Mouse (Mus musculus): ENCODE data around the gene Tex19.1. TPM values are rescaled to one million over a fixed set of nuclear protein-coding genes. Genes with fewer than 3 reads are reported as not detected.

The Tex19.1 gene
- polyA plus RNA-seq, 1 experiment: 0.11 TPM

DNA sequence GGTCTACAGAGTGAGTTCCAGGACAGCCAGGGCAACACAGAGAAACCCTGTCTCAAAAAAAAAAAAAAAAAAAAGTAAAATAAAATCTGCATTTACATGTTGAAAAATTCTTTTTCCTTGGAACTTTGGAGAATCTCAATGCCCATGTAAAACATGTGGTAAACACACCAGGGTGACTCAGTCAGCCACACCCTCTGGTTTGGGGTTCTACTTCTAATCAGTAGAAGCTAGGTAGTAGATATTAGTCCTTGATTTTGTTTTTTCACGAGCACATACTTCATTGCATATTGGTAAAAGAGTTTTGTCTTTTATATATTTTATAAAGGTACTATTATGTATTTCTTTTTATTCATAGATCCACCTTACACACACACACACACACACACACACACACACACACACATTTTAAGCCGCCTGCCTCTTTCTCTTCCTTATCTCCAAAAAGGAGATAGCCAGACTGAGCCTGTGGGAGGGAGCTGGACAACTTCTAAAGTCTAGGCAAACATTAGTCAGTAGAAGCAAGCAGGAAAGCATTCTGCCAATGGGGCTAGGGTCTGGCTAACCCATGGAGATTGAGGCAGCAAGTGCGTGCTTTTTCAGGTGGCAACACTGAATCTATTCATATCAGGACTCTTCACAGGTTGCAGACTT is 20.3 kb upstream of the Tex19.1 start:
- WGBS: 91% methylated on average over 3 of the region's 3 CpGs
- H3K27ac ChIP-seq (ENCODE audit: insufficient read depth, low read length): no peak overlapping the region
- H3K4me1 ChIP-seq (ENCODE audit: control insufficient read depth, insufficient read depth, low read length): no peaks in the 10 kb centered on the region
- TF ChIP-seq CTCF (IDR thresholded peaks at IDR 0.05; ENCODE audit: borderline replicate concordance, insufficient read depth, low read depth, low read length) (no peak), POLR2A (IDR thresholded peaks at IDR 0.05; ENCODE audit: borderline replicate concordance, insufficient read depth, low read length) (no peak)
- H3K27me3 ChIP-seq (ENCODE audit: control insufficient read depth, insufficient read depth, low read length): no peaks in the 10 kb centered on the region
- no peak overlapping the region for H3K4me3 ChIP-seq (replicated peaks; ENCODE audit: insufficient read depth, low read depth, low read length)
- no peak for DNase-seq

DNA sequence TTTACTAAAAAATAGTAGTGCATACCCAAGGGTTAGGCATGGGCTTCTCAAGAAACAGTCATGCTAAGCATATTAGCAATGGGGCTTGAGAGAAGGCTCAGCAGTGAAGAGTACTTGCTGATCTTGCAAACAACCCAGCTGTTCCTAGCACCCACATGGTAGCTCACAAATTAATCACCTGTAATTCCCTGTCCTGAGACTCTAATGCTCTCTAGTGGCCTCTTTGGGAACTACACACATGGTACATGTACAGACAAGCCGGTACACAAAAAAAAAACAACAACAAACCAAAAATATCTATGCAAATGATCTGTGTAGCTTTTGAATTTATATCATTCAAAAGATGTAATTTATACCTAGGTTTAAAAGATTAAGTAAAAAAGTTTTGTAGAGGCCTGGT is 19.5 kb upstream of the Tex19.1 start:
- H3K4me3 ChIP-seq (replicated peaks; ENCODE audit: insufficient read depth, low read depth, low read length): no peak overlapping the region
- DNase-seq: no peak
- 87% methylated on average over 1 of the region's 1 CpGs for WGBS
- H3K4me1 ChIP-seq (ENCODE audit: control insufficient read depth, insufficient read depth, low read length): no peaks in the 10 kb centered on the region
- TF ChIP-seq POLR2A (IDR thresholded peaks at IDR 0.05; ENCODE audit: borderline replicate concordance, insufficient read depth, low read length) (no peak), CTCF (IDR thresholded peaks at IDR 0.05; ENCODE audit: borderline replicate concordance, insufficient read depth, low read depth, low read length) (no peak)
- H3K27ac ChIP-seq (ENCODE audit: insufficient read depth, low read length): no peak overlapping the region
- no peaks in the 10 kb centered on the region for H3K27me3 ChIP-seq (ENCODE audit: control insufficient read depth, insufficient read depth, low read length)

DNA sequence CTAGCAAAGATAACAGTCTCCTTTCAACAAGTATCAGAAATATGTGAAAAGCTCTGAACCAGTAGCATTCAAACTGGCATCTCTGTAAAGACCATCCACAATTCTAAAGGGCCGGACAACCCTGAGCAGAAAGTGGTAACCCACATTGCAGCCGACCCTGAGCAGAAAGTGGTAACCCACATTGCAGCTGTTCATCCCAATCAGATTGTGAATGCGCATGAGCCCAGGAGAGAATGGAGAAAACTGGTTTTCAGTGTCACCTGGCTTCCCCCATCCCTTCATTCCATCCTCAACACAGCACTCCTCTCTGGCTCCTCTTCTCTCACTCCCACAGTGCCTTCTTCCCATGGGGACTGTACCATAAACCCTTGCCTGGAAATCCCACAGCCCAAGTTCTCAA is 18.5 kb upstream of the Tex19.1 start:
- Histone ChIP-seq H3K4me3 (replicated peaks; ENCODE audit: insufficient read depth, low read depth, low read length) (no peak overlapping the region), H3K27me3 (ENCODE audit: control insufficient read depth, insufficient read depth, low read length) (no peaks in the 10 kb centered on the region), H3K27ac (ENCODE audit: insufficient read depth, low read length) (no peak overlapping the region), H3K4me1 (ENCODE audit: control insufficient read depth, insufficient read depth, low read length) (no peaks in the 10 kb centered on the region)
- TF ChIP-seq CTCF (IDR thresholded peaks at IDR 0.05; ENCODE audit: borderline replicate concordance, insufficient read depth, low read depth, low read length) (no peak), POLR2A (IDR thresholded peaks at IDR 0.05; ENCODE audit: borderline replicate concordance, insufficient read depth, low read length) (no peak)
- DNase-seq: no peak
- 89% methylated on average over 3 of the region's 3 CpGs for WGBS

DNA sequence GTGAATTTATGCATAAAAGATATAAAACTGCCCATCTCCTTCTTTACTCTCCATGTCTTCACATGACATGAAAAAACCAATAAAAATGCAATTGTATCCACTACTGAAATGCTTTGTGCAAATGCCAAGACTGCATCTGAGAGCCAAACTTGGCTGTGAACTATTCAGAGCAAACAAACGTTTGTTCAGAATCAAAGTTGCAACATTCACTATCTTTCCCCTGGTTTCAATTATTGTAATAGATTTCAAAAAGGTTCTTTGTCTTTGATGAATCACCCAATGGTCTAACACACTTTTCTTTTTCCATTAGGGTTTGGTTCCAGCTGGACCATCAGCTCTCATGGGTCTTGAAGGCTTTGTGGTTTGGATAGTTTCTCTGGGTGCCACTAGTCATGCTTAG is 16.3 kb upstream of the Tex19.1 start:
- H3K4me1 ChIP-seq (ENCODE audit: control insufficient read depth, insufficient read depth, low read length): no peaks in the 10 kb centered on the region
- DNase-seq: no peak
- no peaks in the 10 kb centered on the region for H3K27me3 ChIP-seq (ENCODE audit: control insufficient read depth, insufficient read depth, low read length)
- TF ChIP-seq CTCF (IDR thresholded peaks at IDR 0.05; ENCODE audit: borderline replicate concordance, insufficient read depth, low read depth, low read length) (no peak), POLR2A (IDR thresholded peaks at IDR 0.05; ENCODE audit: borderline replicate concordance, insufficient read depth, low read length) (no peak)
- no peak overlapping the region for H3K27ac ChIP-seq (ENCODE audit: insufficient read depth, low read length)
- WGBS: 45% methylated on average over 1 of the region's 1 CpGs
- no peak overlapping the region for H3K4me3 ChIP-seq (replicated peaks; ENCODE audit: insufficient read depth, low read depth, low read length)

DNA sequence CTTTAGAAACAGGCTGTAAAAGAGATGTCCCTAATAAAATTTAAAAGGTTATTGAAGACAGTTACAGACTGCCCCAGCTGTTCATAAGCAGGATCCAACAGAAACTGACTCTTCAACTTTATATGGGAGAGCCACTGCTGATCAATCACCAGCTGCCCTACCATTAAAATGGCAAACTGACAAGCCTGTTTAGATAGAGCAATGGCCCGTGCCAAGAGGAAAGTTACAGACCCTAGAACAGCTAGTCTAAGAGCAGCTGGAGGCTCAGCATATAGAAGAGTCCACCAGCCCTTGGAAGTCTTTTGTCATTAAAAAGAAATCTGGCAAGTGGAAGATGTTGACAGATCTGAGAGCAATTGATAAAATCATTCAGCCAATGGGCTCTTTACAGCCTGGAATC is 11.3 kb upstream of the Tex19.1 start:
- no peaks in the 10 kb centered on the region for H3K4me1 ChIP-seq (ENCODE audit: control insufficient read depth, insufficient read depth, low read length)
- no peaks in the 10 kb centered on the region for H3K27me3 ChIP-seq (ENCODE audit: control insufficient read depth, insufficient read depth, low read length)
- H3K4me3 ChIP-seq (replicated peaks; ENCODE audit: insufficient read depth, low read depth, low read length): no peak overlapping the region
- WGBS: 70% methylated on average over 1 of the region's 1 CpGs
- no peak for DNase-seq
- H3K27ac ChIP-seq (ENCODE audit: insufficient read depth, low read length): no peak overlapping the region
- TF ChIP-seq POLR2A (IDR thresholded peaks at IDR 0.05; ENCODE audit: borderline replicate concordance, insufficient read depth, low read length) (no peak), CTCF (IDR thresholded peaks at IDR 0.05; ENCODE audit: borderline replicate concordance, insufficient read depth, low read depth, low read length) (no peak)

DNA sequence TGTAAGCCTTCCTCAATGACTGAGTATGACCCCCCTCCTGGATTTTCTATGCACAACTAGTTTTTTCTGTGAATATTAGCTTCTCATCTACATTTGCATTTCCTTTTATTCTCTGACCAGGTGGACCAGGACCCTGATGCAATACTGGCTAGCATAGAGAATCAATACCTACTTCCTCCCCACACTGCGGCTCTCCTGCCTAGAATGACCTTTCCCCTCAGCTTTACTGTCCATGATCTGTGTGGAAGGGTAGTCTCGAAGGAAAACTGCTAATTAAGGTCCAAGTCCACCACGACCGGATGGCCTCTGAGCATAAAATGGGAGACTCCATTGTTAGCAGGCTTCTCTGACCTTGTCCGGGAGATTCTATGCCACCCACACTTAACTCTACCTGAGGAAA is 8.3 kb upstream of the Tex19.1 start:
- no peak for DNase-seq
- no peak overlapping the region for H3K4me3 ChIP-seq (replicated peaks; ENCODE audit: insufficient read depth, low read depth, low read length)
- H3K4me1 ChIP-seq (ENCODE audit: control insufficient read depth, insufficient read depth, low read length): no peaks in the 10 kb centered on the region
- WGBS: 92% methylated on average over 5 of the region's 5 CpGs
- H3K27me3 ChIP-seq (ENCODE audit: control insufficient read depth, insufficient read depth, low read length): no peaks in the 10 kb centered on the region
- no peak overlapping the region for H3K27ac ChIP-seq (ENCODE audit: insufficient read depth, low read length)
- TF ChIP-seq POLR2A (IDR thresholded peaks at IDR 0.05; ENCODE audit: borderline replicate concordance, insufficient read depth, low read length): no peak
- TF ChIP-seq CTCF (IDR thresholded peaks at IDR 0.05; ENCODE audit: borderline replicate concordance, insufficient read depth, low read depth, low read length): no peak

DNA sequence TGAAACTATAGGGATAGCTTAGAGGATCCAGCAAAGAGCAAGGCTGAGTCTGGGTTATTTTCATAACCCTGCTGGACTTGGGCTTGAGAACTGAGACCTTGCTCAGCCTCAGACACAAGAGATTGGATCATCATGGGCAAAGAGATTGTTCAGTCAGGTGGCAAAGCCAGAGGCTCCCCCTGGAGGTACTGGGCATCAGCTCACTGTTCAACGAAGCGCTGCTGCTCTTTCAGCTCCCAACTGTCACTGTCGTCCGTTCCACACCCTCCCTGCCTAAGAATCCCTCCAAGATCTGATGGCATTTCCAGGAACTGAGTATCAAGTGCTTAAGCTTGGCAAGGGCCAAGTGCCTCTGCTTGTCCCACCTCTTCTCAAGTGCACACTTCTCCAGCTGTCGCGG is 7.2 kb upstream of the Tex19.1 start:
- Histone ChIP-seq H3K4me1 (ENCODE audit: control insufficient read depth, insufficient read depth, low read length) (no peaks in the 10 kb centered on the region), H3K27me3 (ENCODE audit: control insufficient read depth, insufficient read depth, low read length) (no peaks in the 10 kb centered on the region), H3K4me3 (replicated peaks; ENCODE audit: insufficient read depth, low read depth, low read length) (no peak overlapping the region), H3K27ac (ENCODE audit: insufficient read depth, low read length) (no peak overlapping the region)
- no peak for TF ChIP-seq POLR2A (IDR thresholded peaks at IDR 0.05; ENCODE audit: borderline replicate concordance, insufficient read depth, low read length)
- TF ChIP-seq CTCF (IDR thresholded peaks at IDR 0.05; ENCODE audit: borderline replicate concordance, insufficient read depth, low read depth, low read length): 0 out of 2 replicates have a peak, but pooled peaks have one; percentile 6
- no peak for DNase-seq
- 30% methylated on average over 6 of the region's 6 CpGs for WGBS

DNA sequence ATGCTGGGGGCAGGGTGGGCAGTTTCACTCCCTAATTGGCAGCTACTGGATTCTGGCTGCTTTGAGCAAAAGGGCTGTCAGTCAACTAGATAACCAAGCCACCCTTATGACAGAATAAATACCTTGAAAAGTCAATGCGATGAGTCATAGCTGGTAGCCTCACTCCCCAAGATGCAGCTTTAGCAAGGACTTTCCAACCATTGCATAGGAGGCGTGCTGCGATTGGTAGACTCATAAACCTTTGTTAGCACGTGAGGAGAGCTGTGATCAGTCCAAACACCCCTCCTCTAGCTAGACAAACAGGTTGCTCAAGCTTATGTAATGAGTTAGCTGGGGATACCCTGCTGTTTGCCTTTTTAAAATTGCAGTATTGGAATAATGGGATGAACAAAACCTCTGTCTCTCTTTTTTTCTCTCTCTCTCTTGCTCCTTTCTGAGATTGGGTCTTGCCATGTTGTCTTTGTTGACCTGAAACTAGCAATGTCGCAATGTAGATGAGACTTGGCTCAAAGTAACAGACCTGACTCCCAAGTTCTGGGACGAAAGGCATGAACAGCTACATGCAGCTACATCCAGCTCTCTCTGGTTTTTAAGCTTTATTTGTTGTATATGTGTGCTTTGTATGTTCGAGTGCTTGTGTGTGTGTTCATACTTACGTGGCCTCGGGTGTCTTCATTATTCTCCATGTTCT is 2.5 kb upstream of the Tex19.1 start:
- H3K4me3 ChIP-seq (replicated peaks; ENCODE audit: insufficient read depth, low read depth, low read length): no peak overlapping the region
- WGBS: 81% methylated on average over 9 of the region's 9 CpGs
- H3K4me1 ChIP-seq (ENCODE audit: control insufficient read depth, insufficient read depth, low read length): no peaks in the 10 kb centered on the region; the same call in 1 of the 2 replicates
- H3K27me3 ChIP-seq (ENCODE audit: control insufficient read depth, insufficient read depth, low read length): no peaks in the 10 kb centered on the region
- DNase-seq: no peak
- TF ChIP-seq CTCF (IDR thresholded peaks at IDR 0.05; ENCODE audit: borderline replicate concordance, insufficient read depth, low read depth, low read length): no peak
- TF ChIP-seq POLR2A (IDR thresholded peaks at IDR 0.05; ENCODE audit: borderline replicate concordance, insufficient read depth, low read length): no peak
- H3K27ac ChIP-seq (ENCODE audit: insufficient read depth, low read length): no peak overlapping the region
